Mouse (Mus musculus): ENCODE data around the gene Ppfia1. TPM values are rescaled to one million over a fixed set of nuclear protein-coding genes. Genes with fewer than 3 reads are reported as not detected.

Ppfia1 gene
- polyA plus RNA-seq, 1 experiment from 2014 or later: 27.6 TPM

GRCm38 (mm10) chr7:144569428-144569827, 15.9 kb upstream of the Ppfia1 start:
- no peak overlapping the region for H3K4me3 ChIP-seq
- 83% methylated on average over 7 of the region's 7 CpGs for WGBS
- H3K27ac ChIP-seq: no peak overlapping the region
- H3K27me3 ChIP-seq: 0 out of 2 replicates have a peak, but pooled peaks cover 13% of the 10 kb centered on the region
- no peak overlapping the region for H3K4me2 ChIP-seq
- H3K4me1 ChIP-seq (replicated peaks): no peaks in the 10 kb centered on the region
- no peak for ATAC-seq (ENCODE audit: low FRiP score)
- no peaks in the 10 kb centered on the region for H3K9me3 ChIP-seq
- H3K36me3 ChIP-seq: no peaks in the 10 kb centered on the region
- H3K9ac ChIP-seq: no peak overlapping the region

GRCm38 (mm10) chr7:144568091-144568490, 14.6 kb upstream of the Ppfia1 start:
- Histone ChIP-seq H3K4me3 (no peak overlapping the region), H3K4me2 (no peak overlapping the region), H3K9me3 (no peaks in the 10 kb centered on the region), H3K27ac (no peak overlapping the region), H3K36me3 (no peaks in the 10 kb centered on the region), H3K9ac (no peak overlapping the region), H3K4me1 (replicated peaks) (no peaks in the 10 kb centered on the region), H3K27me3 (0 out of 2 replicates have a peak, but pooled peaks cover 16% of the 10 kb centered on the region)
- ATAC-seq (ENCODE audit: low FRiP score): no peak

GRCm38 (mm10) chr7:144566921-144567682, 13.6 kb upstream of the Ppfia1 start:
- H3K36me3 ChIP-seq: no peaks in the 10 kb centered on the region
- no peak overlapping the region for H3K4me3 ChIP-seq
- no peak overlapping the region for H3K9ac ChIP-seq
- no peak overlapping the region for H3K4me2 ChIP-seq
- no peak for ATAC-seq (ENCODE audit: low FRiP score)
- no peaks in the 10 kb centered on the region for H3K4me1 ChIP-seq (replicated peaks)
- no peak overlapping the region for H3K27ac ChIP-seq
- 76% methylated on average over 3 of the region's 3 CpGs for WGBS
- H3K9me3 ChIP-seq: no peaks in the 10 kb centered on the region
- 0 out of 2 replicates have a peak, but pooled peaks cover 16% of the 10 kb centered on the region for H3K27me3 ChIP-seq

GRCm38 (mm10) chr7:144563456-144564155, 10.1 kb upstream of the Ppfia1 start:
- no peaks in the 10 kb centered on the region for H3K9me3 ChIP-seq
- ATAC-seq (ENCODE audit: low FRiP score): no peak
- H3K4me1 ChIP-seq (replicated peaks): no peaks in the 10 kb centered on the region
- H3K36me3 ChIP-seq: no peaks in the 10 kb centered on the region
- H3K4me3 ChIP-seq: no peak overlapping the region
- H3K27ac ChIP-seq: no peak overlapping the region
- peaks cover 22% of the 10 kb centered on the region; the same call in 1 of the 2 replicates for H3K27me3 ChIP-seq
- 66% methylated on average over 9 of the region's 9 CpGs for WGBS
- H3K4me2 ChIP-seq: no peak overlapping the region
- no peak overlapping the region for H3K9ac ChIP-seq

GRCm38 (mm10) chr7:144562016-144562415, 8.5 kb upstream of the Ppfia1 start:
- no peak overlapping the region for H3K27ac ChIP-seq
- WGBS: 0% methylated on average over 3 of the region's 3 CpGs
- no peaks in the 10 kb centered on the region for H3K4me1 ChIP-seq (replicated peaks)
- no peak overlapping the region for H3K9ac ChIP-seq
- no peak overlapping the region for H3K4me3 ChIP-seq
- no peaks in the 10 kb centered on the region for H3K36me3 ChIP-seq
- no peak for ATAC-seq (ENCODE audit: low FRiP score)
- H3K4me2 ChIP-seq: no peak overlapping the region
- H3K9me3 ChIP-seq: no peaks in the 10 kb centered on the region
- H3K27me3 ChIP-seq: peaks cover 18% of the 10 kb centered on the region; the same call in 1 of the 2 replicates

GRCm38 (mm10) chr7:144560594-144560993, 7.1 kb upstream of the Ppfia1 start:
- H3K36me3 ChIP-seq: no peaks in the 10 kb centered on the region
- ATAC-seq (ENCODE audit: low FRiP score): no peak
- no peak overlapping the region for H3K9ac ChIP-seq
- H3K9me3 ChIP-seq: no peaks in the 10 kb centered on the region
- H3K4me1 ChIP-seq (replicated peaks): no peaks in the 10 kb centered on the region
- H3K4me3 ChIP-seq: no peak overlapping the region
- no peak overlapping the region for H3K27ac ChIP-seq
- 92% methylated on average over 4 of the region's 4 CpGs for WGBS
- H3K27me3 ChIP-seq: peaks cover 27% of the 10 kb centered on the region
- no peak overlapping the region for H3K4me2 ChIP-seq

- ATAC-seq (ENCODE audit: low FRiP score): no peak
- Histone ChIP-seq H3K4me1 (replicated peaks) (peaks cover 4% of the 10 kb centered on the region), H3K9ac (no peak overlapping the region), H3K27ac (no peak overlapping the region), H3K4me3 (no peak overlapping the region), H3K36me3 (no peaks in the 10 kb centered on the region), H3K4me2 (no peak overlapping the region), H3K9me3 (no peaks in the 10 kb centered on the region), H3K27me3 (peaks cover 23% of the 10 kb centered on the region)
- WGBS: 60% methylated on average over 6 of the region's 6 CpGs
These were observed 5.0 kb upstream of the Ppfia1 start for GRCm38 (mm10) chr7:144558552-144558951.

- H3K27me3 ChIP-seq: peaks cover 17% of the 10 kb centered on the region
- peaks cover 24% of the 10 kb centered on the region for H3K36me3 ChIP-seq
- 29% methylated on average over 8 of the region's 8 CpGs for whole genome bisulfite sequencing
- no peak for ATAC-seq (ENCODE audit: low FRiP score)
- H3K4me3 ChIP-seq: peak overlapping the region; percentile 94
- H3K4me2 ChIP-seq: peak overlapping the region; percentile 85
- H3K9me3 ChIP-seq: no peaks in the 10 kb centered on the region
- peak overlapping the region; percentile 97 for H3K9ac ChIP-seq
- H3K4me1 ChIP-seq (replicated peaks): peaks cover 35% of the 10 kb centered on the region
- H3K27ac ChIP-seq: peak overlapping the region; percentile 82
These were observed 569 bp upstream of the Ppfia1 start for GRCm38 (mm10) chr7:144554123-144554472.

GRCm38 (mm10) chr7:144552274-144552673, 1.3 kb downstream of the Ppfia1 start:
- 87% methylated on average over 8 of the region's 8 CpGs for WGBS
- no peak for ATAC-seq (ENCODE audit: low FRiP score)
- H3K9ac ChIP-seq: peak overlapping the region; percentile 97
- H3K4me1 ChIP-seq (replicated peaks): peaks cover 35% of the 10 kb centered on the region
- peaks cover 17% of the 10 kb centered on the region for H3K27me3 ChIP-seq
- H3K27ac ChIP-seq: no peak overlapping the region
- peak overlapping the region; percentile 94 for H3K4me3 ChIP-seq
- H3K9me3 ChIP-seq: no peaks in the 10 kb centered on the region
- H3K4me2 ChIP-seq: peak overlapping the region; percentile 85
- H3K36me3 ChIP-seq: peaks cover 28% of the 10 kb centered on the region

- H3K27me3 ChIP-seq: peaks cover 8% of the 10 kb centered on the region
- H3K4me1 ChIP-seq (replicated peaks): peaks cover 37% of the 10 kb centered on the region
- no peak for ATAC-seq (ENCODE audit: low FRiP score)
- H3K9ac ChIP-seq: no peak overlapping the region
- no peak overlapping the region for H3K4me3 ChIP-seq
- WGBS: 97% methylated on average over 1 of the region's 1 CpGs
- no peaks in the 10 kb centered on the region for H3K9me3 ChIP-seq
- peaks cover 39% of the 10 kb centered on the region for H3K36me3 ChIP-seq
- no peak overlapping the region for H3K27ac ChIP-seq
- no peak overlapping the region for H3K4me2 ChIP-seq
These were observed 2.7 kb downstream of the Ppfia1 start for GRCm38 (mm10) chr7:144550811-144551210.

- H3K4me2 ChIP-seq: no peak overlapping the region
- ATAC-seq (ENCODE audit: low FRiP score): no peak
- WGBS: 99% methylated on average over 2 of the region's 2 CpGs
- H3K9ac ChIP-seq: no peak overlapping the region
- H3K36me3 ChIP-seq: peaks cover 40% of the 10 kb centered on the region
- no peak overlapping the region for H3K4me3 ChIP-seq
- peaks cover under 1% of the 10 kb centered on the region; the same call in 1 of the 2 replicates for H3K27me3 ChIP-seq
- H3K4me1 ChIP-seq (replicated peaks): peaks cover 40% of the 10 kb centered on the region
- no peaks in the 10 kb centered on the region for H3K9me3 ChIP-seq
- no peak overlapping the region for H3K27ac ChIP-seq
These were observed 3.5 kb downstream of the Ppfia1 start for GRCm38 (mm10) chr7:144549904-144550566.

- Histone ChIP-seq H3K9ac (no peak overlapping the region), H3K27me3 (no peaks in the 10 kb centered on the region), H3K36me3 (peaks cover 27% of the 10 kb centered on the region), H3K9me3 (no peaks in the 10 kb centered on the region), H3K4me2 (no peak overlapping the region), H3K4me3 (no peak overlapping the region), H3K27ac (no peak overlapping the region), H3K4me1 (replicated peaks) (peaks cover 7% of the 10 kb centered on the region)
- ATAC-seq (ENCODE audit: low FRiP score): no peak
- 86% methylated on average over 3 of the region's 3 CpGs for WGBS
These were observed 8.3 kb downstream of the Ppfia1 start for GRCm38 (mm10) chr7:144545231-144545630.
